Mouse (Mus musculus): ENCODE data around the gene Spdye4a.

- no peak for TF ChIP-seq POLR2A (IDR thresholded peaks at IDR 0.05; ENCODE audit: extremely low read depth, insufficient read depth, low read length)
- TF ChIP-seq CTCF (IDR thresholded peaks at IDR 0.05; ENCODE audit: low read depth, low read length) = peak; percentile 54
Observed at GRCm38 (mm10) chr5:143235028-143235693, 8.5 kb upstream of the Spdye4a start, which contains the start of gene Zfp12.

Data from liver, adult 2 months (tissue).